Mouse (Mus musculus) cerebellum, adult 9-10 months (tissue): Measurements from ENCODE around the gene Rwdd3.

Source experiments
- DNase-seq: peaks from one replicate; pipeline ENCODE4 v3.0.0; 2022

Gene Rwdd3

GRCm38 (mm10) chr3:121158901-121159351 lies 12.6 kb downstream of the Rwdd3 start:
- DNase-seq, result peak; percentile 61

- no peak for DNase-seq
These were observed 13.8 kb downstream of the Rwdd3 start for GRCm38 (mm10) chr3:121157546-121158330.

- no peak for DNase-seq
These were observed 14.9 kb downstream of the Rwdd3 start for GRCm38 (mm10) chr3:121156451-121157186.

GRCm38 (mm10) chr3:121156043-121156442 lies 15.5 kb downstream of the Rwdd3 start:
- DNase-seq, result no peak

- no peak for DNase-seq
These were observed 37.6 kb downstream of the Rwdd3 start for GRCm38 (mm10) chr3:121133937-121134336.

- DNase-seq, result no peak
These were observed 38.5 kb downstream of the Rwdd3 start for GRCm38 (mm10) chr3:121133039-121133438.

- DNase-seq, result no peak
These were observed 44.3 kb downstream of the Rwdd3 start for GRCm38 (mm10) chr3:121127171-121127570.

GRCm38 (mm10) chr3:121126476-121126875 lies 45.0 kb downstream of the Rwdd3 start:
- DNase-seq, result no peak

GRCm38 (mm10) chr3:121121072-121121471 lies 50.4 kb downstream of the Rwdd3 start:
- DNase-seq, result no peak

GRCm38 (mm10) chr3:121116590-121116989 lies 54.9 kb downstream of the Rwdd3 start:
- DNase-seq, result no peak

GRCm38 (mm10) chr3:121116067-121116466 lies 55.4 kb downstream of the Rwdd3 start:
- DNase-seq, result no peak

- no peak for DNase-seq
These were observed 60.4 kb downstream of the Rwdd3 start for GRCm38 (mm10) chr3:121111068-121111467.

- no peak for DNase-seq
These were observed 61.1 kb downstream of the Rwdd3 start for GRCm38 (mm10) chr3:121110430-121110829.

- DNase-seq, result no peak
These were observed 64.0 kb downstream of the Rwdd3 start for GRCm38 (mm10) chr3:121107481-121107880.

GRCm38 (mm10) chr3:121105408-121105708 lies 66.1 kb downstream of the Rwdd3 start:
- DNase-seq, result no peak
